Mouse (Mus musculus) brain, embryonic 14.5 days (tissue): ENCODE measurements around the gene Sec22c.

Source experiments
- CTCF ChIP-seq: fragments of 200-500 bp; IDR thresholded peaks from 2 replicates; pipeline ENCODE4 v1.5.1; 2012; ENCODE audit warnings: inconsistent platforms, mild to moderate bottlenecking, moderate library complexity, borderline replicate concordance; ENCODE audit not compliant: insufficient read depth, insufficient read length; ENCODE audit errors: extremely low read depth
- POLR2A ChIP-seq: fragments of 200-500 bp; IDR thresholded peaks from 2 replicates; pipeline ENCODE4 v1.6.1; 2012; ENCODE audit warnings: mild to moderate bottlenecking, inconsistent platforms, borderline replicate concordance; ENCODE audit not compliant: poor library complexity, insufficient read depth, insufficient read length, severe bottlenecking; ENCODE audit errors: extremely low read depth

- TF ChIP-seq POLR2A (no peak), CTCF (no peak)
Observed at GRCm38 (mm10) chr9:121647026-121647425, 58.3 kb downstream of the Sec22c start.
